Mouse (Mus musculus): ENCODE data around the gene Rpusd2. TPM values are rescaled to one million over a fixed set of nuclear protein-coding genes. Genes with fewer than 3 reads are reported as not detected.

Rpusd2 gene
- total and polyA plus RNA-seq, 3 experiments, result 15.5 to 18.6 TPM; not detected in 1

DNA sequence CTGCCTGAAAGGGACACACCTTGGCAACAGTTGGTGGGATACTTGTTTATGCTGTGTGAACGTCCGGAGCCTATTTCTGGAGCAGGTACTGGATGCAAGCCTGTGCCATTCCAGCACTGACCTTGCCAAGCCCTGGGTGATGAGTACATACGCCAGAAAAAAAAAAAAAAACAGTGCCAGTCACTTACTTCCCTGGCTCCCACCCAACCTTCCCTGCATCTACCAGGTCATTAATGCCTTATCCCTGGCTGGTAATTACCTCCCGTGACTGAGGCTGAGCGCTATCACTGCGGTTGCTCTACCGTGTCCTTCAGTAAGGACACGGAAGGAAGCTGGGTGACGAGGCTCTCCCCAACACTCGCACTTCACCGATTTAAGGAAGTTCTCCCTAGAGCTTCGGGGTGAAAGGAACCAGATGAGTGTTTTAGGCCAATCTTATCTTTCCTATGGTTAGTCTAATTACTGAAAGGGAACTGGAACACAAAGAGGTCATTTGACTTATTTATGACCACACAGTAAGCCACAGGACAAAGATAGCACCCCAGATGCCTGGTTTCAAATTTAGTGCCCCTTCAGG lies 18.9 kb upstream of the Rpusd2 start:
- H3K4me3 ChIP-seq (ENCODE audit: control insufficient read depth in 1 of 2, insufficient read depth in 1 of 2, low read depth in 2 of 2, low read length in 2 of 2), result peak overlapping the region; percentile 41 to 56
- peak; percentile 91 for DNase-seq (ENCODE audit: low read depth, low spot score)
- TF ChIP-seq GABPA (IDR thresholded peaks at IDR 0.05; ENCODE audit: low read depth, low read length) (no peak), USF2 (IDR thresholded peaks at IDR 0.05; ENCODE audit: borderline replicate concordance in 1 of 2, insufficient read depth in 1 of 2, low read depth in 1 of 2, low read length in 2 of 2) (no peak), MEF2A (IDR thresholded peaks at IDR 0.05; ENCODE audit: extremely low read depth, insufficient replicate concordance, low read depth, low read length, poor library complexity, severe bottlenecking) (no peak), ZNF384 (IDR thresholded peaks at IDR 0.05; ENCODE audit: low read depth, low read length) (no peak), RAD21 (IDR thresholded peaks at IDR 0.05; ENCODE audit: low read depth, low read length) (no peak), POLR2AphosphoS2 (IDR thresholded peaks at IDR 0.05; ENCODE audit: low read length) (no peak), BHLHE40 (IDR thresholded peaks at IDR 0.05; ENCODE audit: borderline replicate concordance, low read depth, low read length) (peak; percentile 89), ELF1 (IDR thresholded peaks at IDR 0.05; ENCODE audit: low read depth, low read length) (peak; percentile 54; the same call in 1 of the 2 replicates), E2F4 (IDR thresholded peaks at IDR 0.05; ENCODE audit: borderline replicate concordance, low read depth, low read length) (no peak), CTCF (IDR thresholded peaks at IDR 0.05 in 2 of 3, conservative IDR thresholded peaks at IDR 0.05 in 1 of 3; ENCODE audit: control insufficient read depth in 1 of 3, insufficient read depth in 1 of 3, low read depth in 2 of 3, low read length in 3 of 3, poor library complexity in 1 of 3, severe bottlenecking in 1 of 3) (no peak), TBP (IDR thresholded peaks at IDR 0.05; ENCODE audit: low read depth, low read length) (peak; percentile 35; the same call in 1 of the 2 replicates), KAT2A (conservative IDR thresholded peaks at IDR 0.05; ENCODE audit: low read depth, low read length) (no peak), SIN3A (IDR thresholded peaks at IDR 0.05; ENCODE audit: low read length) (0 out of 2 replicates have a peak, but pooled peaks have one; percentile 29), TAL1 (IDR thresholded peaks at IDR 0.05; ENCODE audit: low read length) (peak; percentile 19; the same call in 1 of the 2 replicates), ZC3H11A (IDR thresholded peaks at IDR 0.05; ENCODE audit: low read depth, low read length) (no peak), MYC (IDR thresholded peaks at IDR 0.05; ENCODE audit: low read depth, low read length) (no peak), ETS1 (IDR thresholded peaks at IDR 0.05; ENCODE audit: low read depth, low read length) (peak; percentile 81), CHD1 (IDR thresholded peaks at IDR 0.05; ENCODE audit: low read depth, low read length) (no peak), MAFK (IDR thresholded peaks at IDR 0.05; ENCODE audit: borderline replicate concordance, low read depth, low read length) (0 out of 2 replicates have a peak, but pooled peaks have one; percentile 10), MAX (IDR thresholded peaks at IDR 0.05; ENCODE audit: low read length) (no peak), RCOR1 (IDR thresholded peaks at IDR 0.05; ENCODE audit: low read depth, low read length) (peak; percentile 76), GATA1 (IDR thresholded peaks at IDR 0.05; ENCODE audit: low read depth, low read length) (peak; percentile 80), SMC3 (IDR thresholded peaks at IDR 0.05; ENCODE audit: low read depth, low read length) (0 out of 2 replicates have a peak, but pooled peaks have one; percentile 9), USF1 (IDR thresholded peaks at IDR 0.05; ENCODE audit: low read depth, low read length) (no peak), MAZ (IDR thresholded peaks at IDR 0.05; ENCODE audit: low read depth, low read length) (no peak), MYB (IDR thresholded peaks at IDR 0.05; ENCODE audit: low read depth, low read length) (no peak), JUND (IDR thresholded peaks at IDR 0.05; ENCODE audit: low read depth, low read length) (no peak), POLR2AphosphoS5 (IDR thresholded peaks at IDR 0.05; ENCODE audit: borderline replicate concordance, low read depth, low read length) (no peak), TCF12 (IDR thresholded peaks at IDR 0.05; ENCODE audit: low read depth, low read length) (peak; percentile 8; the same call in 1 of the 2 replicates), MXI1 (IDR thresholded peaks at IDR 0.05; ENCODE audit: low read depth, low read length) (no peak), UBTF (IDR thresholded peaks at IDR 0.05; ENCODE audit: borderline replicate concordance, insufficient read depth, low read depth, low read length) (no peak), POLR2A (IDR thresholded peaks at IDR 0.05; ENCODE audit: control insufficient read depth in 1 of 2, insufficient read depth in 1 of 2, low read depth in 1 of 2, low read length in 2 of 2, poor library complexity in 1 of 2) (no peak), ZKSCAN1 (IDR thresholded peaks at IDR 0.05; ENCODE audit: low read depth, low read length) (no peak), HCFC1 (IDR thresholded peaks at IDR 0.05; ENCODE audit: low read depth, low read length) (no peak), CHD2 (IDR thresholded peaks at IDR 0.05; ENCODE audit: low read length) (no peak), NELFE (IDR thresholded peaks at IDR 0.05; ENCODE audit: low read depth, low read length) (no peak), EP300 (IDR thresholded peaks at IDR 0.05; ENCODE audit: low read depth in 1 of 2, low read length in 2 of 2) (peak; percentile 68 to 75)

More for the DNA sequence above, 18.9 kb upstream of the Rpusd2 start:
- peak overlapping the region; percentile 32 for H3K27ac ChIP-seq (ENCODE audit: control insufficient read depth, low read depth, low read length)
- no peaks in the 10 kb centered on the region for H3K79me2 ChIP-seq (ENCODE audit: control insufficient read depth, insufficient read depth, low read length, poor library complexity)
- H3K27me3 ChIP-seq (ENCODE audit: control insufficient read depth in 1 of 2, insufficient read depth in 2 of 2, low read length in 2 of 2), result no peaks in the 10 kb centered on the region
- H3K4me1 ChIP-seq (ENCODE audit: control insufficient read depth in 1 of 2, insufficient read depth in 2 of 2, low read length in 2 of 2), result peaks cover 0 to 13% of the 10 kb centered on the region in 2 experiments; a peak in 2 of 4 replicates
- no peaks in the 10 kb centered on the region for H3K9me3 ChIP-seq (replicated peaks; ENCODE audit: insufficient read depth, low read length)
- H3K36me3 ChIP-seq (ENCODE audit: control insufficient read depth in 1 of 2, insufficient read depth in 2 of 2, low read length in 2 of 2), result peaks cover 2 to 4% of the 10 kb centered on the region in 2 experiments; a peak in 2 of 4 replicates
- 0 out of 2 replicates have a peak overlapping the region, but pooled peaks have one; percentile 13 for H3K9ac ChIP-seq (ENCODE audit: control insufficient read depth, low read depth, low read length, poor library complexity, severe bottlenecking)

Measured in MEL (cell line).